Mouse (Mus musculus) hindbrain, postnatal 0 days (tissue): Measurements from ENCODE around the gene Gprin2. TPM values are rescaled to one million over a fixed set of nuclear protein-coding genes. Genes with fewer than 3 reads are reported as not detected.
A peak's percentile ranks its signal among the peaks of the same experiment; 100 is the strongest.

Experiments
- ATAC-seq: fragments of 200-750 bp; cut with Nextera tagmentation; 2 replicates; pipeline ENCODE4 v1.8.0; 2017; ENCODE audit warnings: mild to moderate bottlenecking, moderate TSS enrichment, moderate library complexity
- DNase-seq: peaks from one replicate; pipeline ENCODE4 v3.0.0-alpha.2; 2015; ENCODE audit warnings: low spot score
- H3K27ac ChIP-seq: fragments of 300-500 bp; sonication (generic); 2 replicates; pipeline ENCODE4 v1.5.1; 2014; ENCODE audit warnings: mild to moderate bottlenecking
- H3K27me3 ChIP-seq: fragments of 300-500 bp; sonication (generic); 2 replicates; pipeline ENCODE4 v1.6.1; 2014; ENCODE audit warnings: low read length, mixed read lengths; ENCODE audit not compliant: insufficient read depth
- H3K36me3 ChIP-seq: fragments of 300-500 bp; sonication (generic); 2 replicates; pipeline ENCODE4 v1.6.1; 2014; ENCODE audit warnings: low read length, mixed read lengths; ENCODE audit not compliant: insufficient read depth
- H3K4me1 ChIP-seq: fragments of 300-500 bp; sonication (generic); 2 replicates; pipeline ENCODE4 v1.6.1; 2014; ENCODE audit warnings: antibody characterized with exemption, low read length, mixed read lengths; ENCODE audit not compliant: insufficient read depth
- H3K4me2 ChIP-seq: fragments of 300-500 bp; sonication (generic); 2 replicates; pipeline ENCODE4 v1.6.1; 2014; ENCODE audit warnings: low read depth, mild to moderate bottlenecking, low read length, moderate library complexity, mixed read lengths
- H3K4me3 ChIP-seq: fragments of 300-500 bp; sonication (generic); 2 replicates; pipeline ENCODE4 v1.5.1; 2014; ENCODE audit warnings: low read length
- H3K9ac ChIP-seq: fragments of 300-500 bp; sonication (generic); replicated peaks from 2 replicates; pipeline ENCODE4 v1.6.1; 2014; ENCODE audit warnings: mild to moderate bottlenecking, low read length, moderate library complexity, mixed read lengths
- H3K9me3 ChIP-seq: fragments of 300-500 bp; sonication (generic); 2 replicates; pipeline ENCODE4 v1.6.1; 2016; ENCODE audit warnings: low read length, mixed read lengths
- CTCF ChIP-seq: IDR thresholded peaks from 2 replicates; pipeline ENCODE4 v1.5.1; 2016; ENCODE audit warnings: antibody characterized with exemption, control low read depth, low read depth
- WGBS: fragments of 180-500 bp; shearing (Covaris S2); extraction: QIAGEN DNeasy Blood & Tissue Kit; methylation state at CpG from one replicate; pipeline ENCODE4 v1.1.7; 2014; 5-methylcytosine and 5-hydroxymethylcytosine counted together
- polyA plus RNA-seq: library from polyadenylated mRNA; unstranded; fragments of >200 nt; fragmentation: Nextera tagmentation; extraction: Ambion mirVana; gene quantifications from 2 replicates; pipeline ENCODE4 v1.2.1, GENCODE M21; 2015
- total RNA-seq: library from RNA; depleted of rRNA; stranded (reverse); fragments of >200 nt; gene quantifications from 2 replicates; pipeline ENCODE4 v1.2.3, GENCODE M21; 2014; rRNA removed

The Gprin2 gene
- 31.7 and 33.6 TPM in 2 replicates for total RNA-seq
- 4.3 and 8.1 TPM in 2 replicates for polyA plus RNA-seq

- Histone ChIP-seq H3K27ac (peak within 1 kb of the TSS; percentile 59), H3K27me3 (no peaks in the 10 kb centered on the region), H3K4me2 (peak within 1 kb of the TSS; percentile 65), H3K36me3 (no peaks in the 10 kb centered on the region), H3K9ac (peak within 1 kb of the TSS; percentile 75), H3K9me3 (no peaks in the 10 kb centered on the region), H3K4me3 (peak within 1 kb of the TSS; percentile 60), H3K4me1 (peaks cover 8% of the 10 kb centered on the region)
- TF ChIP-seq CTCF: no peak
- WGBS: 1% methylated on average over 37 of the region's 52 CpGs
- DNase-seq: peak; percentile 76
- ATAC-seq: peak; percentile 73
Measured at GRCm38 (mm10) chr14:34201231-34202035, at the start of gene Gprin2. Gprin2 (minus strand) TSS chr14:34201653.

- Histone ChIP-seq H3K4me2 (no peak overlapping the region), H3K36me3 (no peaks in the 10 kb centered on the region), H3K9ac (no peak overlapping the region), H3K4me3 (no peak overlapping the region), H3K27ac (no peak overlapping the region), H3K27me3 (no peaks in the 10 kb centered on the region), H3K9me3 (no peaks in the 10 kb centered on the region), H3K4me1 (no peaks in the 10 kb centered on the region)
- no peak for DNase-seq
- no peak for TF ChIP-seq CTCF
- 85% methylated on average over 6 of the region's 6 CpGs for WGBS
- no peak for ATAC-seq
Measured at GRCm38 (mm10) chr14:34240676-34241075, 39.2 kb upstream of the Gprin2 start.

- H3K9me3 ChIP-seq: no peaks in the 10 kb centered on the region
- WGBS: 87% methylated on average over 10 of the region's 10 CpGs
- H3K9ac ChIP-seq: no peak overlapping the region
- DNase-seq: no peak
- H3K27me3 ChIP-seq: no peaks in the 10 kb centered on the region
- H3K27ac ChIP-seq: no peak overlapping the region
- no peak overlapping the region for H3K4me2 ChIP-seq
- no peak overlapping the region for H3K4me3 ChIP-seq
- H3K36me3 ChIP-seq: no peaks in the 10 kb centered on the region
- no peaks in the 10 kb centered on the region for H3K4me1 ChIP-seq
- TF ChIP-seq CTCF: no peak
- ATAC-seq: no peak
Measured at GRCm38 (mm10) chr14:34240263-34240662, 38.8 kb upstream of the Gprin2 start.

- no peaks in the 10 kb centered on the region for H3K36me3 ChIP-seq
- no peaks in the 10 kb centered on the region for H3K9me3 ChIP-seq
- peak overlapping the region; percentile 33 for H3K4me3 ChIP-seq
- peak overlapping the region; percentile 51; the same call in 1 of the 2 replicates for H3K9ac ChIP-seq
- peak; percentile 96 for TF ChIP-seq CTCF
- no peaks in the 10 kb centered on the region for H3K27me3 ChIP-seq
- ATAC-seq: peak; percentile 98
- DNase-seq: peak; percentile 90
- H3K4me2 ChIP-seq: peak overlapping the region; percentile 80
- 3% methylated on average over 16 of the region's 16 CpGs for WGBS
- H3K27ac ChIP-seq: no peak overlapping the region
- H3K4me1 ChIP-seq: no peaks in the 10 kb centered on the region
Measured at GRCm38 (mm10) chr14:34234630-34235380, 33.4 kb upstream of the Gprin2 start.

- DNase-seq: no peak
- H3K9me3 ChIP-seq: no peaks in the 10 kb centered on the region
- no peak for TF ChIP-seq CTCF
- no peaks in the 10 kb centered on the region for H3K27me3 ChIP-seq
- H3K4me2 ChIP-seq: no peak overlapping the region
- no peaks in the 10 kb centered on the region for H3K36me3 ChIP-seq
- H3K4me3 ChIP-seq: no peak overlapping the region
- H3K9ac ChIP-seq: no peak overlapping the region
- WGBS: 70% methylated on average over 4 of the region's 4 CpGs
- no peaks in the 10 kb centered on the region for H3K4me1 ChIP-seq
- ATAC-seq: no peak
- no peak overlapping the region for H3K27ac ChIP-seq
Measured at GRCm38 (mm10) chr14:34233846-34234245, 32.4 kb upstream of the Gprin2 start.

GRCm38 (mm10) chr14:34232866-34233680, 31.6 kb upstream of the Gprin2 start:
- no peaks in the 10 kb centered on the region for H3K9me3 ChIP-seq
- TF ChIP-seq CTCF: no peak
- H3K27me3 ChIP-seq: no peaks in the 10 kb centered on the region
- H3K4me3 ChIP-seq: no peak overlapping the region
- no peaks in the 10 kb centered on the region for H3K4me1 ChIP-seq
- no peak overlapping the region for H3K27ac ChIP-seq
- ATAC-seq: no peak
- H3K9ac ChIP-seq: no peak overlapping the region
- no peak overlapping the region for H3K4me2 ChIP-seq
- H3K36me3 ChIP-seq: no peaks in the 10 kb centered on the region
- WGBS: 68% methylated on average over 9 of the region's 9 CpGs
- DNase-seq: peak; percentile 13
